Mouse (Mus musculus) activated CD4-positive, CD25-positive, alpha-beta regulatory T cell, adult 4 months (primary cell): ENCODE data around the gene Zscan2. TPM values are rescaled to one million over a fixed set of nuclear protein-coding genes. Genes with fewer than 3 reads are reported as not detected.

Experiments used
- polyA plus RNA-seq, 2 experiments: library from polyadenylated mRNA; unstranded; fragments of 100-300 nt; shearing (Covaris generic); gene quantifications; one replicate each; pipeline ENCODE4 v1.2.1; 2017

Zscan2 gene
- polyA plus RNA-seq, 2 experiments from 2014 or later: 3.0 to 3.3 TPM

Other genes with a start within 250 kb of the Zscan2 start
- gene Crtc3, start 172.0 kb upstream of the Zscan2 start, polyA plus RNA-seq: 10 to 100 TPM; 16.6 to 17.1 TPM
- 100 to 1,000 TPM; 203 to 267 TPM for gene Iqgap1, start 34.9 kb upstream of the Zscan2 start, polyA plus RNA-seq
- 10 to 100 TPM; 22.5 to 27.1 TPM for gene Wdr73, start 40.3 kb downstream of the Zscan2 start, polyA plus RNA-seq
- gene Nmb, start 44.2 kb downstream of the Zscan2 start, polyA plus RNA-seq: 10 to 100 TPM; 58.7 to 67.5 TPM
- gene Sec11a, start 86.9 kb downstream of the Zscan2 start, polyA plus RNA-seq: 100 to 1,000 TPM; 243 to 262 TPM
- gene Zfp592, start 132.8 kb downstream of the Zscan2 start, polyA plus RNA-seq: 10 to 100 TPM; 14.5 to 16.7 TPM
- gene Alpk3, start 196.7 kb downstream of the Zscan2 start, polyA plus RNA-seq: under 1 TPM; 0.09 to 0.38 TPM